Mouse (Mus musculus) testis, adult 2 months (tissue): ENCODE measurements around the gene Tmem37.

Source experiments
- CTCF ChIP-seq: fragments of 200-500 bp; IDR thresholded peaks from 2 replicates; pipeline ENCODE4 v1.5.1; 2012; ENCODE audit warnings: low read depth, mild to moderate bottlenecking, inconsistent platforms, low read length, moderate library complexity; ENCODE audit not compliant: control insufficient read depth, insufficient read depth, insufficient replicate concordance
- POLR2A ChIP-seq: fragments of 200-500 bp; IDR thresholded peaks from 2 replicates; pipeline ENCODE4 v1.6.1; 2012; ENCODE audit warnings: low read depth, mild to moderate bottlenecking, inconsistent platforms, low read length, moderate library complexity; ENCODE audit not compliant: control insufficient read depth

DNA sequence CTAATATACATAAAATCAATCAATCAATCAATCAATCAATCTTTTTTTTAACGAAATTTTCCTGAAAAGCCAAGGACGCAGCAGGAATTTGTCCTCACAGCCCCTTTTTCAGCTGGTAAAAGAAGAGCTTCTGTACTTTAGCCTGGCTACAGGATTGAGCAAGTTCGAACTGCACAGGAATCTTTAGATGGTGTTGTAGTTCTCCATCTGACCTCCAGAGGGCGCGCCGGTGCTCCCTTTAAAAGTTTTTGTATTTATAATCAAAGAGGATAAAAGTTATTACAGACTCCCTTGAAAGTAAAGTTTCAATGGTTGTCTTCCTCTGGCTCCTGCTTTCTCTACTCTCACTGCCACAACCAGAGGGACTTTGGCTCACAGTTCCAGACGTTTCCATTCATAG lies 24.5 kb upstream of the Tmem37 start:
- TF ChIP-seq CTCF, result peak; percentile 43; the same call in 1 of the 2 replicates
- no peak for TF ChIP-seq POLR2A
